Mouse (Mus musculus): ENCODE data around the gene Tapbpl. TPM values are rescaled to one million over a fixed set of nuclear protein-coding genes. Genes with fewer than 3 reads are reported as not detected.

Gene Tapbpl
- polyA plus RNA-seq, 1 experiment from 2014 or later = 8.2 TPM

DNA sequence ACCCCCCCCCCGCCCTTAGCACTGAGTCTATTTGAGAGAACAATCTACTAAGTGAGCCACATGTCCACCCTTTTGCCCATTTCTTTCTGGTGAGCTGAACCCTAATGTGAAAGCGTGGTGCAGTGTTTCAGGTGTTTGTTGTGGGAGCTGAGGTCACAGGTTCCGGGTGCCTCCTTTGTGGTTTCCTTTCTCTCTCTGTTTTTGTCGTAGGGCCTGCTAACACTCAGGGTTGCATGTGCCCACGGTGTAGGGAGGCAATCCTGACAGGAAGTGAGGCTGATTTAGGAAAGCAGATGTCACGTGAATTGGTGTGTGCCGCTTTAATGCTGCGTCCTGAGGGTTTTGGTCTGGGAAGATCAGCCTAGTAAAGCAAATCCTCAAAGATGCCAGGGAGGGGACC is 9.9 kb upstream of the Tapbpl start:
- ATAC-seq (ENCODE audit: low FRiP score, low TSS enrichment) = no peak

GRCm38 (mm10) chr6:125240617-125241016 is 9.0 kb upstream of the Tapbpl start:
- no peak for ATAC-seq (ENCODE audit: low FRiP score, low TSS enrichment)
- no peaks in the 10 kb centered on the region for H3K9me3 ChIP-seq (ENCODE audit: low read length)
- H3K27ac ChIP-seq (ENCODE audit: low read length) = no peak overlapping the region
- no peaks in the 10 kb centered on the region for H3K27me3 ChIP-seq (ENCODE audit: insufficient read depth, low read length)
- H3K4me1 ChIP-seq (ENCODE audit: insufficient read depth, low read length) = 0 out of 2 replicates have a peak, but pooled peaks cover 10% of the 10 kb centered on the region
- H3K4me2 ChIP-seq (replicated peaks; ENCODE audit: low read depth, low read length) = no peak overlapping the region
- WGBS = 77% methylated on average over 5 of the region's 5 CpGs
- H3K4me3 ChIP-seq (ENCODE audit: low read length) = no peak overlapping the region
- H3K9ac ChIP-seq (replicated peaks; ENCODE audit: low read length) = no peak overlapping the region
- H3K36me3 ChIP-seq (ENCODE audit: insufficient read depth, low read length) = no peaks in the 10 kb centered on the region

More for the DNA sequence above, 9.9 kb upstream of the Tapbpl start:
- Histone ChIP-seq H3K9me3 (ENCODE audit: low read length) (no peaks in the 10 kb centered on the region), H3K4me2 (replicated peaks; ENCODE audit: low read depth, low read length) (no peak overlapping the region), H3K27ac (ENCODE audit: low read length) (no peak overlapping the region), H3K4me1 (ENCODE audit: insufficient read depth, low read length) (0 out of 2 replicates have a peak, but pooled peaks cover 7% of the 10 kb centered on the region), H3K27me3 (ENCODE audit: insufficient read depth, low read length) (no peaks in the 10 kb centered on the region), H3K4me3 (ENCODE audit: low read length) (no peak overlapping the region), H3K36me3 (ENCODE audit: insufficient read depth, low read length) (no peaks in the 10 kb centered on the region), H3K9ac (replicated peaks; ENCODE audit: low read length) (no peak overlapping the region)
- WGBS = 79% methylated on average over 8 of the region's 8 CpGs

DNA sequence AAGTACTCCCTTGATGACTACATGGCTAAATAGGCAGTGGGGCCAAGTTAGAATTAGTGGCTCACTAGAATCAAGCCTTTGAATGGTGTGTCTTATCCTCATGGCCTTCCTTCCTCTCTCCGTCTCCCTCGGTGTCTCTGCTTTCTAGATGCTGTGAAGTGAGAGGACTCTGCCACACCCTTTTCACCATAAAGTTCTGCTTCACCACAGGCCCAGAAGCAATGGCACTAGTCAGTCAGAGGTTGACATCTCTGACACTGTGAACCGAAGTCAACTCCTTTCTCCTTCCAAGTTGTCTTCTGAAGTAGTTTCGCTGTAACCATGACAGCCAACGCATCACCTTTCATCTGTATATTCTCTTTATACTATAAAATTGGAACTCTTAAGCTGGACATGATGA is 7.9 kb upstream of the Tapbpl start:
- no peak overlapping the region for H3K27ac ChIP-seq (ENCODE audit: low read length)
- H3K27me3 ChIP-seq (ENCODE audit: insufficient read depth, low read length) = no peaks in the 10 kb centered on the region
- H3K36me3 ChIP-seq (ENCODE audit: insufficient read depth, low read length) = no peaks in the 10 kb centered on the region
- no peak for ATAC-seq (ENCODE audit: low FRiP score, low TSS enrichment)
- H3K4me1 ChIP-seq (ENCODE audit: insufficient read depth, low read length) = 0 out of 2 replicates have a peak, but pooled peaks cover 10% of the 10 kb centered on the region
- no peaks in the 10 kb centered on the region for H3K9me3 ChIP-seq (ENCODE audit: low read length)
- H3K4me3 ChIP-seq (ENCODE audit: low read length) = no peak overlapping the region
- no peak overlapping the region for H3K9ac ChIP-seq (replicated peaks; ENCODE audit: low read length)
- 91% methylated on average over 5 of the region's 5 CpGs for WGBS
- H3K4me2 ChIP-seq (replicated peaks; ENCODE audit: low read depth, low read length) = no peak overlapping the region

DNA sequence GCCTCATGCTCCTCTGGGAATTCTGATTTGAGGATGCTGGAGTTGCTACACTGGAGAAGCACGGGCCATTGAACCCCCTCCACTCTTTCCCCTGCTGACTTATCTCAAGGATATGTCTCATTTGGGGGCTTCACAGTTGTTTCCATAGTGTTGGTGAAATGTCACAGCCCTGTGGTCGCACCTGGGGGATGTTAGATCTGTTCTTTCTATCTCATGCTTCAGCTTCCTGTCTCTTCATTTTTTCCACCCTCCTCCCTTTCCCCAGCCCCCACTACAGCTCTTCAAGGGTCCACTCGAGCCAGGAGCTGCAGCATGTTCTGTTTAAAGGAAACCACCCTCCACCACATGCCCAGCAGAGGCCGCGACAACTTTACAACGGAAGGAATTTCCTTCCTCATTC is 6.7 kb upstream of the Tapbpl start:
- no peak for ATAC-seq (ENCODE audit: low FRiP score, low TSS enrichment)
- WGBS = 52% methylated on average over 6 of the region's 6 CpGs

DNA sequence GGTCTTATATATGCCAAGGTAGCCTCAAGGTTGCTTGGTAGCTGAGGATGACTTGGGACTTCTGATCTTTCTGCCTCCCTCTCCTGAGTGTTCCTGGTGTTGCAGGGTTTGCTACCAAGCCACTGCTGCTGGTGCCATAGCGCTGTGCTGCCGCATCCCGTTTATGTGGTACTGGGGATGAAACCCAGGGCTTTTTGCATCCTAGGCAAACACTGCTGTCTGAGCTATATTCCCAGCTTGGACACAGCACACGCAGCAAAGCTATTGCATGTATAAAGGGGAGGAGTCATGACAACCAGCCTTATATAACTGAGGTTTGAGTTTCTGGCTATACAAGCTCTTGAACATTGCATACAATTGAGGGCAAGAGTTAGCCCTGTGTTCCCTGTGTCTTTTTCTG is 5.8 kb upstream of the Tapbpl start:
- no peak overlapping the region for H3K4me3 ChIP-seq (ENCODE audit: low read length)
- WGBS = 83% methylated on average over 4 of the region's 4 CpGs
- no peak overlapping the region for H3K27ac ChIP-seq (ENCODE audit: low read length)
- no peak for ATAC-seq (ENCODE audit: low FRiP score, low TSS enrichment)
- no peaks in the 10 kb centered on the region for H3K9me3 ChIP-seq (ENCODE audit: low read length)
- H3K4me2 ChIP-seq (replicated peaks; ENCODE audit: low read depth, low read length) = no peak overlapping the region
- 0 out of 2 replicates have a peak, but pooled peaks cover 10% of the 10 kb centered on the region for H3K4me1 ChIP-seq (ENCODE audit: insufficient read depth, low read length)
- no peak overlapping the region for H3K9ac ChIP-seq (replicated peaks; ENCODE audit: low read length)
- no peaks in the 10 kb centered on the region for H3K36me3 ChIP-seq (ENCODE audit: insufficient read depth, low read length)
- no peaks in the 10 kb centered on the region for H3K27me3 ChIP-seq (ENCODE audit: insufficient read depth, low read length)

More for the DNA sequence above, 6.7 kb upstream of the Tapbpl start:
- Histone ChIP-seq H3K27ac (ENCODE audit: low read length) (no peak overlapping the region), H3K9ac (replicated peaks; ENCODE audit: low read length) (no peak overlapping the region), H3K4me3 (ENCODE audit: low read length) (no peak overlapping the region), H3K9me3 (ENCODE audit: low read length) (no peaks in the 10 kb centered on the region), H3K27me3 (ENCODE audit: insufficient read depth, low read length) (no peaks in the 10 kb centered on the region), H3K4me1 (ENCODE audit: insufficient read depth, low read length) (0 out of 2 replicates have a peak, but pooled peaks cover 10% of the 10 kb centered on the region), H3K4me2 (replicated peaks; ENCODE audit: low read depth, low read length) (no peak overlapping the region), H3K36me3 (ENCODE audit: insufficient read depth, low read length) (no peaks in the 10 kb centered on the region)

- H3K36me3 ChIP-seq (ENCODE audit: insufficient read depth, low read length) = no peaks in the 10 kb centered on the region
- H3K9ac ChIP-seq (replicated peaks; ENCODE audit: low read length) = no peak within 1 kb of the TSS
- H3K27ac ChIP-seq (ENCODE audit: low read length) = no peak within 1 kb of the TSS
- no peak for ATAC-seq (ENCODE audit: low FRiP score, low TSS enrichment)
- H3K9me3 ChIP-seq (ENCODE audit: low read length) = no peaks in the 10 kb centered on the region
- H3K4me3 ChIP-seq (ENCODE audit: low read length) = no peak within 1 kb of the TSS
- H3K4me1 ChIP-seq (ENCODE audit: insufficient read depth, low read length) = peaks cover 15% of the 10 kb centered on the region
- no peaks in the 10 kb centered on the region for H3K27me3 ChIP-seq (ENCODE audit: insufficient read depth, low read length)
- WGBS = 40% methylated on average over 6 of the region's 6 CpGs
- no peak within 1 kb of the TSS for H3K4me2 ChIP-seq (replicated peaks; ENCODE audit: low read depth, low read length)
Observed at GRCm38 (mm10) chr6:125236782-125237181, 5.1 kb upstream of the Tapbpl start, which contains the start of gene Cd27. Cd27 (minus strand) TSS chr6:125237010.

DNA sequence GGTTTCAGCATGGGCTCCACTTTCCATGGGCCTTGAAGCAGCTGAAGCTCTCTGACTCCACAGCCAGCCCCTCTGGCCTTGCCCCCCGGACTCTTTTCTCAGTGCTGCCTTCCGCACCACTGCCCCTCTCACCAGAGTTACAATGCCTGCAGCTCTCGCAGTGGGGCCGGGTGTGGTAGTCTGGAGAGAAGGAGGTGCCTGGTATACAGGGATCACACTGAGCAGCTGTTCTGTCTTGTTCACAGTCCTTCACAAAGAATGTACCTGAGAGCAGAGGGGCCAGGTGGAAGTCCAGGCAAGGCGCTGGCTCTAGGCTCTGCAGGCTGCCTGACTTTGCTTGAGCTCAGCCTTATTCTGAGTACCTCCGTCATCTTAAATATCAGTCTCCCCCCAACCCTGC is 4.7 kb upstream of the Tapbpl start:
- WGBS = 55% methylated on average over 6 of the region's 6 CpGs

DNA sequence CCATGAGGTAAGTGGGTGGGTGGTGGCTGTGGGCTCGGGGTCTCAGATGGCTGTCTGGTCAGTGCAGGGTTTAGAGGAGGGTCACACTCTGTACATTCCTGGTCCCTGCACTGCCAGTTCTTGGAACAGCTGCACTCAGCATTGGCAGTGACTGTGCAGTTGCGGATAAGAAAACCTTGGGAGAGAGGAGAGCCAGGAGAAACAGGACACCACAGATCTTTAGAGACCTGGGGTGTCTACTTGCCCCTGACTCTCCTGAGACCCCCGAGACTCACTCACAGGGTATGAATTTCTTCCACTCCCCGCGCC is 2.8 kb upstream of the Tapbpl start:
- no peak overlapping the region for H3K4me3 ChIP-seq (ENCODE audit: low read length)
- peaks cover 25% of the 10 kb centered on the region for H3K4me1 ChIP-seq (ENCODE audit: insufficient read depth, low read length)
- no peak overlapping the region for H3K4me2 ChIP-seq (replicated peaks; ENCODE audit: low read depth, low read length)
- H3K27me3 ChIP-seq (ENCODE audit: insufficient read depth, low read length) = no peaks in the 10 kb centered on the region
- no peaks in the 10 kb centered on the region for H3K36me3 ChIP-seq (ENCODE audit: insufficient read depth, low read length)
- H3K27ac ChIP-seq (ENCODE audit: low read length) = no peak overlapping the region
- no peaks in the 10 kb centered on the region for H3K9me3 ChIP-seq (ENCODE audit: low read length)
- WGBS = 62% methylated on average over 5 of the region's 5 CpGs
- no peak for ATAC-seq (ENCODE audit: low FRiP score, low TSS enrichment)
- no peak overlapping the region for H3K9ac ChIP-seq (replicated peaks; ENCODE audit: low read length)

More for the DNA sequence above, 4.7 kb upstream of the Tapbpl start:
- ATAC-seq (ENCODE audit: low FRiP score, low TSS enrichment) = no peak
- Histone ChIP-seq H3K27ac (ENCODE audit: low read length) (no peak overlapping the region), H3K9me3 (ENCODE audit: low read length) (no peaks in the 10 kb centered on the region), H3K36me3 (ENCODE audit: insufficient read depth, low read length) (no peaks in the 10 kb centered on the region), H3K4me2 (replicated peaks; ENCODE audit: low read depth, low read length) (no peak overlapping the region), H3K4me3 (ENCODE audit: low read length) (no peak overlapping the region), H3K9ac (replicated peaks; ENCODE audit: low read length) (no peak overlapping the region), H3K4me1 (ENCODE audit: insufficient read depth, low read length) (peaks cover 19% of the 10 kb centered on the region), H3K27me3 (ENCODE audit: insufficient read depth, low read length) (no peaks in the 10 kb centered on the region)

- Histone ChIP-seq H3K27me3 (ENCODE audit: insufficient read depth, low read length) (no peaks in the 10 kb centered on the region), H3K36me3 (ENCODE audit: insufficient read depth, low read length) (no peaks in the 10 kb centered on the region), H3K4me1 (ENCODE audit: insufficient read depth, low read length) (peaks cover 25% of the 10 kb centered on the region), H3K9me3 (ENCODE audit: low read length) (no peaks in the 10 kb centered on the region), H3K4me3 (ENCODE audit: low read length) (no peak overlapping the region), H3K4me2 (replicated peaks; ENCODE audit: low read depth, low read length) (no peak overlapping the region), H3K9ac (replicated peaks; ENCODE audit: low read length) (no peak overlapping the region), H3K27ac (ENCODE audit: low read length) (no peak overlapping the region)
- ATAC-seq (ENCODE audit: low FRiP score, low TSS enrichment) = no peak
- WGBS = 68% methylated on average over 7 of the region's 7 CpGs
Observed at GRCm38 (mm10) chr6:125233816-125234519, 2.3 kb upstream of the Tapbpl start.

DNA sequence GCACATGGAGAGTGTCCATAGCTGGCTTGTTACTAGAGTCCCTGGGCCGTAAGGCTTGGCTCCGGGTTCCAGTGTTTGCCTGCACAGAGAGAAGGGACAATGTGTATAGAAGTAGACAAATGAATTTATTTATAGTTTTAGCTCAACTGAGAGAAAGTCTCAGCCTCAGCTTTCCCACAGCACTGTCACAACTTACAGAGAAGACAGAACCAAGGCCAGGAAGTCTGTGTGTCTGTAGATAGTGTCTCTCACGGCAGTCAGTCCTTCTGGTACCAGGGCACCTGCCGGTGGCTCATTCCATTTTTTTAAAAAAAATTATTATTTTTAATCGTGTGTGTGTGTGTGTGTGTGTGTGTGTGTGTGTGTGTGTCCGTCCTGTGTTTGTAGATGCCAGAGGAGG is 856 bp upstream of the Tapbpl start:
- H3K4me3 ChIP-seq (ENCODE audit: low read length) = no peak overlapping the region
- no peak overlapping the region for H3K27ac ChIP-seq (ENCODE audit: low read length)
- no peaks in the 10 kb centered on the region for H3K27me3 ChIP-seq (ENCODE audit: insufficient read depth, low read length)
- H3K9ac ChIP-seq (replicated peaks; ENCODE audit: low read length) = no peak overlapping the region; the same call in 1 of the 2 replicates
- H3K4me2 ChIP-seq (replicated peaks; ENCODE audit: low read depth, low read length) = no peak overlapping the region
- ATAC-seq (ENCODE audit: low FRiP score, low TSS enrichment) = no peak
- H3K36me3 ChIP-seq (ENCODE audit: insufficient read depth, low read length) = no peaks in the 10 kb centered on the region
- H3K9me3 ChIP-seq (ENCODE audit: low read length) = no peaks in the 10 kb centered on the region
- peaks cover 22% of the 10 kb centered on the region for H3K4me1 ChIP-seq (ENCODE audit: insufficient read depth, low read length)
- whole genome bisulfite sequencing = 82% methylated on average over 6 of the region's 6 CpGs

All from kidney, embryonic 16.5 days (tissue).